Mouse (Mus musculus) intestine, embryonic 16.5 days (tissue): Measurements from ENCODE around the gene Iqgap3. TPM values are rescaled to one million over a fixed set of nuclear protein-coding genes. Genes with fewer than 3 reads are reported as not detected.
A peak's percentile ranks its signal among the peaks of the same experiment; 100 is the strongest.

Source experiments
- ATAC-seq: fragments of 200-750 bp; cut with Nextera tagmentation; 2 replicates; pipeline ENCODE4 v1.8.0; 2017; ENCODE audit warnings: moderate TSS enrichment, moderate library complexity
- H3K27ac ChIP-seq: fragments of 300-500 bp; sonication (generic); 2 replicates; pipeline ENCODE4 v1.5.1; 2014; ENCODE audit warnings: mild to moderate bottlenecking, low read length
- H3K27me3 ChIP-seq: fragments of 300-500 bp; sonication (generic); replicated peaks from 2 replicates; pipeline ENCODE4 v1.6.1; 2014; ENCODE audit warnings: low read length, control low read depth, mixed read lengths; ENCODE audit not compliant: control insufficient read depth, insufficient read depth
- H3K36me3 ChIP-seq: fragments of 300-500 bp; sonication (generic); 2 replicates; pipeline ENCODE4 v1.6.1; 2014; ENCODE audit warnings: low read length, control low read depth; ENCODE audit not compliant: control insufficient read depth, insufficient read depth
- H3K4me1 ChIP-seq: fragments of 300-500 bp; sonication (generic); 2 replicates; pipeline ENCODE4 v1.6.1; 2014; ENCODE audit warnings: low read length, control low read depth, mixed read lengths; ENCODE audit not compliant: control insufficient read depth, insufficient read depth
- H3K4me2 ChIP-seq: fragments of 300-500 bp; sonication (generic); 2 replicates; pipeline ENCODE4 v1.6.1; 2014; ENCODE audit warnings: low read depth, low read length, control low read depth
- H3K4me3 ChIP-seq: fragments of 300-500 bp; sonication (generic); 2 replicates; pipeline ENCODE4 v1.5.1; 2014; ENCODE audit warnings: mild to moderate bottlenecking, low read length
- H3K9ac ChIP-seq: fragments of 300-500 bp; sonication (generic); 2 replicates; pipeline ENCODE4 v1.6.1; 2014; ENCODE audit warnings: low read depth, low read length
- H3K9me3 ChIP-seq: fragments of 300-500 bp; sonication (generic); 2 replicates; pipeline ENCODE4 v1.6.1; 2016; ENCODE audit warnings: low read length, control low read depth; ENCODE audit not compliant: control insufficient read depth
- WGBS: fragments of 180-500 bp; shearing (Covaris S2); extraction: QIAGEN DNeasy Blood & Tissue Kit; methylation state at CpG from one replicate; pipeline ENCODE4 v1.1.7; 2014; 5-methylcytosine and 5-hydroxymethylcytosine counted together
- polyA plus RNA-seq: library from polyadenylated mRNA; unstranded; fragments of >200 nt; fragmentation: Nextera tagmentation; extraction: Ambion mirVana; gene quantifications from 2 replicates; pipeline ENCODE4 v1.2.1, GENCODE M21; 2015

Gene Iqgap3
- polyA plus RNA-seq, 1 experiment from 2014 or later, result 14.5 TPM

DNA sequence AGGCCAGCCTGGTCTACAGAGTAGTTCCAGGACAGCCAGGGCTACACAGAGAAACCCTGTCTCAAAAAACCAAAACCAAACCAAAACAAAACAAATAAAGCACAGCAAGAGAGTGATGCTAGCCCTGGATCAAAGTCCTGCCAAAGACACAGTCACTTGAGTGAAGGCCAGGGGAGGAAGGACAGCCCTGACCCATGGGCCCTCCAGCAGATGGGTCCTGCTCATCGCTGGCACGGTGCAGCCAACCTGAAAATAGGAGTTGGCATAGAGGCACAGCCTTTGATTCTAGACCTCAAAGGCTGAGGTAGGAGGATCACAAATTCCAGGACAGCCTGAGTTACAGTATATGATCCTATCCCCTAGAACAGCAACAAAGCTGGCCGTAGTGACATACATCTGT lies 49.3 kb downstream of the Iqgap3 start:
- WGBS, result 89% methylated on average over 3 of the region's 3 CpGs
- H3K27me3 ChIP-seq, result no peaks in the 10 kb centered on the region
- no peak for ATAC-seq
- H3K4me1 ChIP-seq, result peaks cover 7% of the 10 kb centered on the region
- no peak overlapping the region for H3K4me2 ChIP-seq
- no peak overlapping the region for H3K4me3 ChIP-seq
- no peak overlapping the region for H3K9ac ChIP-seq
- no peaks in the 10 kb centered on the region for H3K9me3 ChIP-seq
- H3K36me3 ChIP-seq, result no peaks in the 10 kb centered on the region
- no peak overlapping the region for H3K27ac ChIP-seq

DNA sequence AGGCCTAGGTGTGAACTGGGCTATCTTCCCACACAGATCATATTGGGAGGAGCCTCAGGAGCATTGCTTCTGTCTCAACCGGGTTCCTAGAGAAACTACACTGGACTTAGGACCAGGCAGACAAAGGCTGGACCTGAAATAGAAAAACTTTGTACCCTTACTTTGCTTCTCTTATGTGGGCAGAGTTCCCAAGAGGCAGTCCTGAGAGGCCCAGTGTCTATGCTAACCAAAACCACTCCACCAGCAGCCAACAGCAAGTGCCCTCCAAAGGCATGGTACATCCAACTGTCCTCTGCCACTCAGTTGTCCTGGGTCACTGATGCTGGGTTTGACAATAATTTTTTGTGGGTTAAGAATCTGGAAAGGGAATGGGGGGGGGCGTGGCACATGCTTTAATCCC lies 50.7 kb downstream of the Iqgap3 start:
- peak; percentile 46 for ATAC-seq
- H3K27me3 ChIP-seq, result no peaks in the 10 kb centered on the region
- WGBS, result 71% methylated on average over 2 of the region's 2 CpGs
- no peaks in the 10 kb centered on the region for H3K36me3 ChIP-seq
- H3K4me2 ChIP-seq, result no peak overlapping the region
- H3K9me3 ChIP-seq, result no peaks in the 10 kb centered on the region
- peaks cover 18% of the 10 kb centered on the region for H3K4me1 ChIP-seq
- H3K27ac ChIP-seq, result 0 out of 2 replicates have a peak overlapping the region, but pooled peaks have one; percentile 2
- no peak overlapping the region for H3K9ac ChIP-seq
- no peak overlapping the region for H3K4me3 ChIP-seq

DNA sequence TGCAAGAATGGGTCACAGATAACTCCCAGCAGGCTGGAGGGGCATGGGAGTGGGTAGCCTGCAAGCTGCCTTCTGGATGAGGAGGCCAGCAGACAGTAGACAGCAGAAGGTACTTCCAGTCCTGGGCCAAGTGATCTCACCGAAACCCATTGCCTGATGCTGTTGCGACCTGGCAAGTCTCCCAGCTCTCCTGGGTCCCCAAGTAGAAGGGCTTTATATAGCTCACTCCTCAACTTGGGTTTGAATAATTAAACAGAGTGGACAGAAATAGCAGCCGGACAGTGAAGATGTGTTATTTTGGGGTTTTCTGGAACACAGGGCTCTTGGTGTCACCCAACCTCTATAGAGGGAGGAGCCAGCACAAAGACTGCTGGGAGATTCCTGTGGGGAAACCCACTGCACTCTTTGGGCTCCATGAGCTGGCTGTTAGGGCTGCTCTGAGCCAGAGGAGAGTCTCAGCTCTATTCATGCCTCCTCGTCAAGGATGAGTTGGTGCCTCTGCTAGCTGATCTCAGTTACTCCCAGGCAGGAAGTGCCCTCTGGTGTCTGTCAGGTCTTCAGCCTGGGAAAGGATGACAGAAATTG lies 51.5 kb downstream of the Iqgap3 start:
- no peak for ATAC-seq
- no peaks in the 10 kb centered on the region for H3K27me3 ChIP-seq
- H3K4me3 ChIP-seq, result no peak overlapping the region
- no peaks in the 10 kb centered on the region for H3K9me3 ChIP-seq
- 52% methylated on average over 4 of the region's 4 CpGs for WGBS
- H3K27ac ChIP-seq, result 0 out of 2 replicates have a peak overlapping the region, but pooled peaks have one; percentile 57
- H3K4me1 ChIP-seq, result peaks cover 20% of the 10 kb centered on the region
- no peaks in the 10 kb centered on the region for H3K36me3 ChIP-seq
- 0 out of 2 replicates have a peak overlapping the region, but pooled peaks have one; percentile 10 for H3K4me2 ChIP-seq
- H3K9ac ChIP-seq, result peak overlapping the region; percentile 14; the same call in 1 of the 2 replicates

DNA sequence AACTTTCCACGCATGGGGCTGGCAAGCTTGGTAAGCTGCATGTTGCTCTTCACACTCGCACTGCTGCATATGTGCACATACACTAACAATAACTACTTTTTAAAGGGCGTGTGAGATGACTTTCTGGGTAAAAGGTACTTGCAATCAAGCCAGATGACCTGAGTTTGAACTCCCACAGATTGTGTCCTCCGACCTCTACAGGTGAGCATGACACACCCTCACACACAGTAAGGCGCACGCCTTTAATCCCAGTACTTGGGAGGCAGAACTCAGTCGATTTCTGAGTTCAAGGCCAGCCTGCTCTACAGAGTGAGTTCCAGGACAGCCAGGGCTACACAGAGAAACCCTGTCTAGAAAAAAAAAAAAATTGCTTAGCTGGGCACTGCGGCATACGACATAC lies 54.6 kb downstream of the Iqgap3 start:
- WGBS, result 69% methylated on average over 9 of the region's 9 CpGs
- ATAC-seq, result no peak
- Histone ChIP-seq H3K9ac (no peak overlapping the region), H3K9me3 (no peaks in the 10 kb centered on the region), H3K4me1 (peaks cover 45% of the 10 kb centered on the region), H3K36me3 (no peaks in the 10 kb centered on the region), H3K4me2 (no peak overlapping the region), H3K27me3 (no peaks in the 10 kb centered on the region), H3K4me3 (no peak overlapping the region), H3K27ac (no peak overlapping the region)

DNA sequence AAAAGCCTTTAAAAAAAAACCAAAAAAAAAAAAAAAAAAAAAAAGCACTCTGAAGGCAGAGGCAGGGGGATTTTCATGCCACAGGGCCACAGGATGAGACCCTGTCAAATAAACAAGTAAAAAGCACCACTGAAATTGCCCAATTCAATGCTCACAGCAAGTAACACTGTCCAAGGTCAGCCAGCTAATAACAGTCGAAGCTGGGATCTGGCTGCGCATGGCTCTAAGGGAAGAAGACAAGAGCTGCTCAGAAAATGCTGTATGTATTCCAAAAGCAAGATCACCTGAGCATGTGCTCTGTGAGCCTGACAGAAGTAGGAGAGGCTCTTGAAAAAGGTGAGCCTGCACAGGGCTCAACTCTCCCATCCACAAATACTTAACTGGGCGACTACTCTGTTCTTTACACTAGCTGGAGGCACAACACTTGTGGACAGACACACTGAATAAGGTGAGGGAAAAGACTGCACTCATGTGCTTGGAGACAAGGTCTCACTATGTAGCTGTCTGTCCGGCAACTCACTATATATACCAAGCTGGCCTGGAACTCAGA lies 55.2 kb downstream of the Iqgap3 start:
- Histone ChIP-seq H3K9me3 (no peaks in the 10 kb centered on the region), H3K4me3 (no peak overlapping the region), H3K27ac (peak overlapping the region; percentile 47; the same call in 1 of the 2 replicates), H3K9ac (0 out of 2 replicates have a peak overlapping the region, but pooled peaks have one; percentile 43), H3K4me1 (peaks cover 47% of the 10 kb centered on the region), H3K36me3 (no peaks in the 10 kb centered on the region), H3K27me3 (no peaks in the 10 kb centered on the region), H3K4me2 (no peak overlapping the region)
- WGBS, result 74% methylated on average over 4 of the region's 4 CpGs
- no peak for ATAC-seq

DNA sequence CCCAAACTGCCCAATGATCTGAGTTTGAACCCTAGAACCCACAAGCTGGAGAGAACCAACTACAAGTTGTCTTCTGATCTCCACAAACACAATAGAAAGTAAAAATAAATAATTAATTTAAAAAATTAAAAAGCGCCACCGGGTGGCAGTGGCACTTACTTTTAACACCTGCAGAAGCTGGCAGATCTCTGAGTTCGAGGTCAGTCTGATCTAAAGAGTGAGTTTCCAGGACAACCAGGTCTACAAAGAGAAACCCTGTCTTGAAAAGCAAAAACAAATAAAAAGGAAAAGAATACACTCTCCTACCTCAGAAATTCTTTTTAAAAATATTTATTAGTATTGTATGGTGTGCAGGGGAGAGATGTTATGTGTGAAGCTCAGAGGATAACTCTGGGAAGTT lies 56.0 kb downstream of the Iqgap3 start:
- Histone ChIP-seq H3K4me2 (peak overlapping the region; percentile 97), H3K9ac (peak overlapping the region; percentile 85), H3K4me3 (peak overlapping the region; percentile 69), H3K9me3 (no peaks in the 10 kb centered on the region), H3K36me3 (no peaks in the 10 kb centered on the region), H3K27me3 (no peaks in the 10 kb centered on the region), H3K27ac (peak overlapping the region; percentile 100), H3K4me1 (peaks cover 47% of the 10 kb centered on the region)
- ATAC-seq, result no peak
- WGBS, result 15% methylated on average over 3 of the region's 3 CpGs

DNA sequence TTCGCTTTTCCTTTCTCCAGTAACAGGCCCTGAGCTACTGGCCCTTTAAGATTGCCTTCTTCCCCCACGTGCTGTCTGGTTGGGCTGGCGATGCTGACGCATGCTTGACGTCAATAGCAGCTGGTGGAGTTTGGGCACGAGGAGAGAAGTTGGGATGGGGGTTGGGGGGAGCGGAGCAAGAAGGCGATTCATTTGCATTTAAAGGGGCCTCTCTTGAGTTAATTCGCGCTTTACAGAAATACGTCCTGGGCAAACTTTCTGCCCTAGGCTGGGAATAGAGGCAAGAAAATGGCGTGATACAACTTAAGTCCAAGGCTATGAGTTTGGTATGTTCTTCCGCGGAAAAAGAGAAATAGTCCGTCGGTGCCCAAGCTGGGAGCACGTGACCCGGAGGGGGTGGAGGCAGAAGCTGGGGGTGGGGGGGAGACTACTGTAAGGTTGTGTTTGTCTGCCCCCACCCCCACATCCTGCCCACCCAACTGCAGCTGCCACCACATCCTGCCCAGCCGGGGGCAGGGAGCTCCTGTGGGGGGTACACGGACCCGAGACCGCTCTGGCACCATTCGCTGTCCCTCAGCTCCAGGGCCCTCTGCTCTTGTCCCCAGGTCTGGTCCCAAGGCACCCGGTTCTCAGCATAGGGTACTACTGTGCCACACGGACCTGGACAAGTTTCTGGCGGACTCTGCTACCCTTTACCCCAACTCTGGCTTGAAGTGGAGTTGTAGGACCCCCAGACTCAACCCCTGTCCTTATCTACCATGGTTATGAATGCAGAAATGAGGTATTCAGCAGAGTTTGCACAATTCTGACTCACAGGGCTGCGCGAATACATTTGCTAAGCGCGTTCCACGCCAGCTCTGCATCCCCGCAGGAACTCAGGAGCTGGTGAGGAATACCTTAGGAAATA lies 56.8 kb downstream of the Iqgap3 start:
- Histone ChIP-seq H3K27ac (peak overlapping the region; percentile 100), H3K36me3 (no peaks in the 10 kb centered on the region), H3K9ac (peak overlapping the region; percentile 85), H3K9me3 (no peaks in the 10 kb centered on the region), H3K4me3 (peak overlapping the region; percentile 69), H3K27me3 (no peaks in the 10 kb centered on the region), H3K4me1 (peaks cover 45% of the 10 kb centered on the region), H3K4me2 (peak overlapping the region; percentile 97)
- under 1% methylated on average over 32 of the region's 32 CpGs for WGBS
- peak; percentile 54 for ATAC-seq

DNA sequence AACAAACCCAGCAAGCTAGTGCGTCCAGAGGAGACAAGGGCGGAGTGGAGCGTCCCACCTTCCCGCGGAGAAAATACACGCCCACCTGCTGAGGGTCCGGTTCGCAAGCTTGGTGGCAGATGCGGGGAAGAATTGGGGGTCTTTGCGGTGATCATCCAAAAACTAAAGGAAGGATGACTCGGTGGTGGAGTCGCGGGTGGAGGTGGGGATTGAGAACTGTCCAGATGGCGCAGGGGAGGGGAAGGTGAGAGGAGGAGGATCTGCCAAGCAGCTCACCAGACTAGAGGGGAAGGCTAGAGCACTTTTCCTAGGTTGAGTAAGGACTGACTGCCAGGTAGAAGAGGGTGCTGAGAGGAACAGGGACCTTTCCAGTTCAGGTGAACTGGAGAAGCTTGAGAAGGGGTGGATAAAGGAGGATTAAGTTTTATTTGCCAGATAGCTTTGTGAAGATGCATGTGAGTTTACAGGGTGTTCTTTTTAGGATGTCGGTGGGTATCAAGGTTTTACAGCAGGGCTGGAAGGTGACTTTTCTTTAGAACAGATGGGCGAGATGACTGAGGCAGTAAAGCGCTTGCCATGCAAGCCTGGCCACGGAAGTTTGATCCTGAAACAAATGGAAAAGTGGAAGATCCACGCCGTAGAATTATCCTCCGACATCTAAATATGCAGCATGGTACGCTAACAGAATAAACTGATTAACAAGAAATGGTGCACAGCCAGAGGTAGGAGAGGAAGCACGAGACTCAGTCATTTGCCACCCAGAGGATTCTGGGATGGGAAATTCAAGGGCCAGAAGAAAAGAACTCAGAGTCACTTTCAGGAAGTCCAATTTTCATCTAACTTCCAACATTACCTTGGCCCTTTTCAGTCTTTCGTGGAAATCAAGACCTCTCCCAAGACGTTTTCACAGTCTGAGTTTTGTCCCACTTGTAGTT lies 57.7 kb downstream of the Iqgap3 start:
- H3K4me3 ChIP-seq, result peak overlapping the region; percentile 69
- ATAC-seq, result no peak
- peak overlapping the region; percentile 100 for H3K27ac ChIP-seq
- H3K9me3 ChIP-seq, result no peaks in the 10 kb centered on the region
- H3K4me1 ChIP-seq, result peaks cover 50% of the 10 kb centered on the region
- H3K4me2 ChIP-seq, result peak overlapping the region; percentile 97
- H3K36me3 ChIP-seq, result no peaks in the 10 kb centered on the region
- peak overlapping the region; percentile 85 for H3K9ac ChIP-seq
- no peaks in the 10 kb centered on the region for H3K27me3 ChIP-seq
- WGBS, result 14% methylated on average over 25 of the region's 25 CpGs
